Mouse (Mus musculus): ENCODE data around the gene Arid4a.
"Not testable (repeated sequence)": the region's sequence is repeated elsewhere in the genome, so short reads cannot be mapped to it uniquely, and the experiment has no call there.

Gene Arid4a

DNA sequence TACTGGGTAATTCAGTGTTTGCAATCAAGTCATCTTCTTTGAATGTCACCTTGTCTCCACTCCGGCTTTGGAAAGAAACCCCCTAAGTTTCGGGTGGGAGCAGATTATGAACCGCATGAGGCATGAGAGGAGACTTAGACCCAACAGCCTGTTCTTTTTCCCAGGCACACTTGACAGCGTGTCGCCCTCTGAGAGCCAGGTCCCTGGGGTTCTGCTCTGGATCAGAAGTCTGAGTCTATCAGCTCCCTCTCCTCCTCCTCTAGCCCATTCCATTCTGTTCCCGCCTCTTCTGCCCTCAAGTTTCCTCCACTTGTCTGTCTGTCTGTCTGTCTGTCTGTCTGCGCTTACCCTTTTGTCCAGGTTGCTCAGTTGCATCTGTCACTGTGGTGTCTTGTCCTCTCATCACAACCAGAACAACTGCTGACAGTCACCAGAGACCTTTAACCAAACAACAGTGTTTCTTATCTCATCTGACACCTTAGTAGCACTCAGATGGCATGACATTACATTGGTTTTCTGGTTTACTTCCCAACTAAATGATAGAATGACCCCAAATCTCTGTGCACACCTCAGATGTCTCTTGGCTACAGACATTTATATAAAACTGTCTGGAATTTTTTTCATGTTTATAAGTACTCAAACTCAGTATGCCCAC lies 36.7 kb downstream of the Arid4a start:
- DNase-seq (ENCODE audit: low read depth, low spot score): no peak

- DNase-seq (ENCODE audit: low read depth, low spot score): no peak
These were observed 37.2 kb downstream of the Arid4a start for GRCm38 (mm10) chr12:71053031-71053430.

DNA sequence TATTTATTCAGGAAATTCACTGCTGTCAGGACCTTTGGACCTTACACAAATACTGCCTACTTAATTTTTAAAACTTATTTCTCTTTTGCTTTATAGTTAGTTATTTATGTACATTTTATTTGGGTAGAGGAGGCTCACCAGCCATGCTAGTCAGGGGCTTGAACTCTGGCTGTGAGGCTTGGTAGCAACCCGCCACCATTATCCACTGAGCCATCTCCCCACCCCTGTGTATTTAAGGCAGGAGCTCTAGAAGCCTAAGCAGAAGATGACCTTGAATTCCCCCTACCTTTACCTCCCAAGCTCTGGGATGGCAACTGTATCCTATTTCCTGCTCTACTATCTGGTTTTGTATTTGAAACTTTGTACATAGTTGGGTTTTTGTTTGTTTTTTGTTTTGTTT lies 37.7 kb downstream of the Arid4a start:
- no peak for DNase-seq (ENCODE audit: low read depth, low spot score)

DNA sequence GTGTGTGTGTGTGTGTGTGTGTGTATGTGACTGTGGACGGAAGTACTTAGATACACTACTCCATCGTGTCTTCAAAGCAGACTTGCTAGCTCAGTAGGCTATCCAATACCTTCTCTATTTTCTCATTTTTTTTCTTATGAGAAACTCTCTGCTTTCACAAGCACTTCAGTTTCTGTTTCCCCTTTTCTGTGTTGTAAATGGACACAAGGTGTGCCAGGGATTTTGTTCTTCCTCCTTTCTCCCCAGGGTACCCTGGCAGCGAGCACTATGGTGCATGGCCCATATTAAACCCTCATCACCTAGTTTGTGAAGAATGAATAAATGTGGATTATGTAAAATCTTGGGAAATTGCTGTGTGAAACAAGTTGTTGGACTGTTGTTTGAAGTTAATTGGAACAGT lies 39.7 kb downstream of the Arid4a start:
- DNase-seq (ENCODE audit: low read depth, low spot score): no peak

DNA sequence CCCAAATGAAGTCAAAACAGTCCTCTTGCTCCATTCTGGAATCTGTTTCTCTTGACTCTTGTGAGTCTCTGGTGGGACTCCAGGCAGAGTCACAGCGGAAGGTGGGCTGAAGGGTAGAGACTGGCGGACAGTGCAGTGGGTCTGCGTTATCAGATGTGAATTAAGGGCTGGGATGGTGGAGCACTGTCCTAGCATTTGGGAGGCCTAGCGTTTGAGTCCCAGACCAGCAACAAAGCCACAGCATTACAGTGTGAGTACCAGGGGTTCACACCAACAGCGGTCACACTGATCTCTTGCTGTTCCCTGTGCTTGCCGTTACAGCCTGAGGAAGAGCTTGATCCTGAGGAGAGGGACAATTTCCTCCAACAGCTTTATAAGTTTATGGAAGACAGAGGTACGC lies 44.0 kb downstream of the Arid4a start:
- DNase-seq (ENCODE audit: low read depth, low spot score): no peak

DNA sequence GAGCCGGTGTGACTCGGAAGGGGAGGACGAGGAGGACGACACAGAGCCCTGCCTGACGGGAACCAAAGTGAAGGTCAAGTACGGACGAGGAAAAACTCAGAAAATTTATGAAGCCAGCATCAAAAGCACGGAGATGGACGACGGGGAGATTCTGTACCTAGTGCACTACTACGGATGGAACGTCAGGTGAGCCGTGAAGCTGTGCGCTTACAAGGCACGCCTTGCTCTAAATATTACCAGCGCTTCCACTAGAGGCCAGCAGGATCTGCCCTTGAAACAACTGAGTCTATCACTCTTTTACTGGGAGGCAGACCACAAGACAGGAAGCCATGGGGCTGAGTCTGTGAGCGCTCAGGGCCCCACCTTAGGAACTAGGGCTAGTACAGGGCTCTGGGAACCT lies 54.1 kb downstream of the Arid4a start:
- DNase-seq (ENCODE audit: low read depth, low spot score): no peak

- no peak for DNase-seq (ENCODE audit: low read depth, low spot score)
These were observed 56.3 kb downstream of the Arid4a start for GRCm38 (mm10) chr12:71072048-71072447.

GRCm38 (mm10) chr12:71073113-71073730 lies 57.4 kb downstream of the Arid4a start:
- DNase-seq (ENCODE audit: low read depth, low spot score): peak; percentile 30

DNA sequence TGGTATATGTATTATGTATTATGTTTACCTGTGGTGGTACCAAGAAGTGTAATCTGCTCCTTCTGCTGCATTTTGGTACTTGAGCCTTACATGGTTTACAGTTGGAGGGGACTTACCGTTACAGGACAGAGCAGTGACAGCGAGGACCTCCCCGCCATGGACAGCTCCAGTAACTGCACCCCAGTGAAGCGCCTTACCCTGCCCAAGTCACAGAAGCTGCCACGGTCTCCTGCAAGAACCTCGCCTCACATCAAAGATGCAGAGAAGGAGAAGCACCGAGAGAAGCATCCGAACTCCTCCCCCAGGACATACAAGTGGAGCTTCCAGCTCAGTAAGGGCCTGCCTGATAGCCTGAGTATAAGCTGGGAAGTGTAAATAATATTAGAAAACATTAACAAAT lies 70.5 kb downstream of the Arid4a start:
- DNase-seq (ENCODE audit: low read depth, low spot score): no peak

- DNase-seq (ENCODE audit: low read depth, low spot score): not testable (repeated sequence)
These were observed 88.5 kb downstream of the Arid4a start for GRCm38 (mm10) chr12:71104275-71104674.

GRCm38 (mm10) chr12:71107216-71107771 lies 91.5 kb downstream of the Arid4a start:
- DNase-seq (ENCODE audit: low read depth, low spot score): no peak

GRCm38 (mm10) chr12:71111331-71111730 lies 95.5 kb downstream of the Arid4a start, which contains the start of gene Tomm20l:
Gene Tomm20l (plus strand): TSS chr12:71111428.
- DNase-seq (ENCODE audit: low read depth, low spot score): peak; percentile 8

DNA sequence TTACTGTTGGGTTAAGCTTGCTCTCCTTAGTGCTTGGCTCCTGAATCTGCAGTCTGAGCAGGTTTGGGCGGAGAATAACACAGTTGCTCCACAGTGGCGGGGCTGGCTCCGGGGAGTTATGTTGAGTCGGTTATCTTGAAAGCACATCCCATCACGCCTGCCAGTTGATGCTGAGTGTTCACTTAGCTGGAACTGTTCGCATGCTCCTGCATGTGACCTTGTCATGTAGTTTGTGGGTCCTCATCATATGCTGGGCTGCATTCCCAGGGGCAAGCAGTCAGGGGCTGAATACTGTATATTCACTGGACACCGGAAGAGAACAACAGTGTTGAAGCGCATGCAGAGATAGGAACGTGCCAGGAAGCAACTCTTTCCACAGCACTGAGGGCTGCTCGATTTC lies 97.3 kb downstream of the Arid4a start:
- DNase-seq (ENCODE audit: low read depth, low spot score): no peak

GRCm38 (mm10) chr12:71113675-71114288 lies 98.0 kb downstream of the Arid4a start:
- DNase-seq (ENCODE audit: low read depth, low spot score): peak; percentile 80

- no peak for DNase-seq (ENCODE audit: low read depth, low spot score)
These were observed 100.6 kb downstream of the Arid4a start for GRCm38 (mm10) chr12:71116411-71116810.

DNA sequence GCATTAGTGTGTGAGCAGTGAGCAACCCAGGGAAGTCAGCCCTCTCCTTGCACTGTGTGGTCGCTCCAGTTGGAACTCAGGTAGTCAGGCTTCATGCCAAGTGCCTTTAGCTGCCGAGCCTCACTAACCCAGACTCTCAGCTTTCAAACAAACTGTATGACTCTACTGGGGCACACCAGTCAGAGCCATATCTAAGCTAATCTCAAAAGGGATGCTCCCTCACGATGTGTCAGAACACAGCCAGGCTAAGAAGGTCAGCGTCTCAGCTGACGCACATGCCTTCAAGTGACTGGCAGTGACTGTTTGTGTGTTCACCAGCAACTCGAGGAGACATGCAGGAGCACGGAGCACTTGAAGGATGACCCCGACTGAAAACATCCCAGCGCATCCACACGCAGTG lies 106.9 kb downstream of the Arid4a start:
- DNase-seq (ENCODE audit: low read depth, low spot score): no peak

DNA sequence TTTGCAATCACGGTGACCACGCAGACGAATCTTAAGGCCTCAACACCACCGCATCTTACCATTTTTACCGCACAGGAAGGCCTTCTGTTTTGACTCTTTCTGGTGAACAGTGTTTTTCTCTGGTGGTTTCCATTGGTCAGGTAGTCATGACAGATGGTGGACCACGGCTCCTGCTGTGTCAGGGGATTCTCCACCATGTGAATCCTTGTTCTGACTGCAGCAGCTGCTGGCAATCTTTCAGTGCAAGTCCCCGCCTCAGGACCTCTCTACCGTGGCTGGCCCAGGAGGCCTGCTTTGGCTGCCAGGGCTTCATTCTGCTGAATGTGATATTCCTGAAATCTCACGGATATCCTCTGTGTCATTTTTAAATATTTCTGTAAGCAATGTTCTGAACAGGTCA lies 107.5 kb downstream of the Arid4a start:
- no peak for DNase-seq (ENCODE audit: low read depth, low spot score)

DNA sequence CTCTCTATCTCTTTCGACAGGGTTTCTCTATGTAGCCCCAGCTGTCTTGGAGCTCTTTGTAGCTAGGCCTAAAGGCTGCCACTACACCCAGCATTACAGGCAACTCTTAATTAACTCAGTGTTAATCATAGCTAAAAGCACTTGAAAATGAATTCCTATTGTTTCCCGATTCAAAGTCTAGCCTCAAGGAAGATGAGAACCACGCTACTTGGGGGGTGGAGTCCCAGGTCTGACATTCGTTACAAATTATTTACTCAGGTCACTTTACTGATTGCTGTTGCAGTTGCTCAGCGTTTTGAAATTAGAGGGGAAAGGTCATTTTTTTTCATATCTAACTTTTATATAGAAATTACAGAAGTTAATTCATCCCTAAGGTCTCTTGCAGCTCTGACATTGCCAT lies 119.8 kb downstream of the Arid4a start:
- no peak for DNase-seq (ENCODE audit: low read depth, low spot score)

- DNase-seq (ENCODE audit: low read depth, low spot score): peak; percentile 88
These were observed 120.6 kb downstream of the Arid4a start, which contains the start of the genes Timm9 and 2700049A03Rik for GRCm38 (mm10) chr12:71136130-71136973. Gene Timm9 (minus strand): TSS chr12:71136684. Gene 2700049A03Rik (plus strand): TSS chr12:71136848.

- DNase-seq (ENCODE audit: low read depth, low spot score): peak; percentile 95
These were observed 121.2 kb downstream of the Arid4a start for GRCm38 (mm10) chr12:71136974-71137491.

- no peak for DNase-seq (ENCODE audit: low read depth, low spot score)
These were observed 121.9 kb downstream of the Arid4a start for GRCm38 (mm10) chr12:71137686-71138085.
